Mouse (Mus musculus) hindbrain, postnatal 0 days (tissue): ENCODE data around the gene Tmem106c. TPM values are rescaled to one million over a fixed set of nuclear protein-coding genes. Genes with fewer than 3 reads are reported as not detected.
A peak's percentile ranks its signal among the peaks of the same experiment; 100 is the strongest.

Experiments
- ATAC-seq: fragments of 200-750 bp; cut with Nextera tagmentation; 2 replicates; pipeline ENCODE4 v1.8.0; 2017; ENCODE audit warnings: mild to moderate bottlenecking, moderate TSS enrichment, moderate library complexity
- DNase-seq: peaks from one replicate; pipeline ENCODE4 v3.0.0-alpha.2; 2015; ENCODE audit warnings: low spot score
- H3K27ac ChIP-seq: fragments of 300-500 bp; sonication (generic); 2 replicates; pipeline ENCODE4 v1.5.1; 2014; ENCODE audit warnings: mild to moderate bottlenecking
- H3K27me3 ChIP-seq: fragments of 300-500 bp; sonication (generic); 2 replicates; pipeline ENCODE4 v1.6.1; 2014; ENCODE audit warnings: low read length, mixed read lengths; ENCODE audit not compliant: insufficient read depth
- H3K36me3 ChIP-seq: fragments of 300-500 bp; sonication (generic); 2 replicates; pipeline ENCODE4 v1.6.1; 2014; ENCODE audit warnings: low read length, mixed read lengths; ENCODE audit not compliant: insufficient read depth
- H3K4me1 ChIP-seq: fragments of 300-500 bp; sonication (generic); 2 replicates; pipeline ENCODE4 v1.6.1; 2014; ENCODE audit warnings: antibody characterized with exemption, low read length, mixed read lengths; ENCODE audit not compliant: insufficient read depth
- H3K4me2 ChIP-seq: fragments of 300-500 bp; sonication (generic); 2 replicates; pipeline ENCODE4 v1.6.1; 2014; ENCODE audit warnings: low read depth, mild to moderate bottlenecking, low read length, moderate library complexity, mixed read lengths
- H3K4me3 ChIP-seq: fragments of 300-500 bp; sonication (generic); 2 replicates; pipeline ENCODE4 v1.5.1; 2014; ENCODE audit warnings: low read length
- H3K9ac ChIP-seq: fragments of 300-500 bp; sonication (generic); replicated peaks from 2 replicates; pipeline ENCODE4 v1.6.1; 2014; ENCODE audit warnings: mild to moderate bottlenecking, low read length, moderate library complexity, mixed read lengths
- H3K9me3 ChIP-seq: fragments of 300-500 bp; sonication (generic); 2 replicates; pipeline ENCODE4 v1.6.1; 2016; ENCODE audit warnings: low read length, mixed read lengths
- CTCF ChIP-seq: IDR thresholded peaks from 2 replicates; pipeline ENCODE4 v1.5.1; 2016; ENCODE audit warnings: antibody characterized with exemption, control low read depth, low read depth
- WGBS: fragments of 180-500 bp; shearing (Covaris S2); extraction: QIAGEN DNeasy Blood & Tissue Kit; methylation state at CpG from one replicate; pipeline ENCODE4 v1.1.7; 2014; 5-methylcytosine and 5-hydroxymethylcytosine counted together
- polyA plus RNA-seq: library from polyadenylated mRNA; unstranded; fragments of >200 nt; fragmentation: Nextera tagmentation; extraction: Ambion mirVana; gene quantifications from 2 replicates; pipeline ENCODE4 v1.2.1, GENCODE M21; 2015
- total RNA-seq: library from RNA; depleted of rRNA; stranded (reverse); fragments of >200 nt; gene quantifications from 2 replicates; pipeline ENCODE4 v1.2.3, GENCODE M21; 2014

Tmem106c gene
- total and polyA plus RNA-seq, 2 experiments from 2014 or later, result 53.7 to 55.9 TPM

DNA sequence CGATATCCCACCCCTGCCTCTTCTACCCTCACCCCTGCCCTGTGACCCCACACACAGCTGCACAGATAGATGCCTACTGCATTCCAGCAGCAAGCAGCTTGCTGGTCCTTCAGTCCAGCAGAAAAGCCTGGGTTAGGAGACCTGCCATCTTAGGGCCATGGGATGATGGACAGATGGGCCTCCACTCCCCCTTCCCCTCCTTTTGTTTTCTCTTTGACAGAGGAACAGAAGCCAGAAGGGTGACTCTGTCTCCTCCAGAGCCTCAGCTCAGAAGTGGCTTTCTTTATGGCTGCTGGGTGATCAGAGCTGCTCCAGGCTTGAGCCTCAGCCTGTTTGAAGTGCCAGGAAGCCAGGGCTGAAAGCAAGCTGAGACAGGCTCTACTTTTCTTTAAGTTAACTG, 25.5 kb downstream of the Tmem106c start:
- ATAC-seq, result no peak
- H3K27ac ChIP-seq, result peak overlapping the region; percentile 12; the same call in 1 of the 2 replicates
- DNase-seq, result no peak
- no peaks in the 10 kb centered on the region for H3K36me3 ChIP-seq
- no peaks in the 10 kb centered on the region for H3K9me3 ChIP-seq
- H3K4me3 ChIP-seq, result no peak overlapping the region
- H3K27me3 ChIP-seq, result no peaks in the 10 kb centered on the region
- H3K4me1 ChIP-seq, result peaks cover 24% of the 10 kb centered on the region
- no peak for TF ChIP-seq CTCF
- H3K9ac ChIP-seq, result 0 out of 2 replicates have a peak overlapping the region, but pooled peaks have one; percentile 18
- WGBS, result 20% methylated on average over 1 of the region's 1 CpGs
- H3K4me2 ChIP-seq, result no peak overlapping the region; the same call in 1 of the 2 replicates

DNA sequence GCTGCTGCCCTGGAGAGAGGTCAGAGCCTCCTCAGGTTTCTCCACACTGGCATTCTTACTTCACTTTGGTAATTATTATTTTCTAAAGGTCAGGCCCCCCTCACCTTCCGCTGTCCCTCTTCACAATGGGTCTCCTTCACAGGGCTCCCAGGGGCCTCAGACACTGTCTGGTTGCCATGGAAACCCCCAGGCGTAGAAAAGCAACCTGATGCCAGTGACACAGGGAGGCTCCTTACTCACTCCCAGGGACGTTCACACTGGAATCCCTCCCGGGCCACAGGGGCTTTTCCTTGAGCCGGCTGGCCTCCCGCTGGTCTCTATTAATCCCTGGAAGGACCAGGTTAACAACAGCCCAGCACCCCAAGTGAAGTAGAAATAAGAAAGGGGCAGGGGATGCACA, 26.1 kb downstream of the Tmem106c start:
- H3K27ac ChIP-seq, result peak overlapping the region; percentile 12; the same call in 1 of the 2 replicates

DNA sequence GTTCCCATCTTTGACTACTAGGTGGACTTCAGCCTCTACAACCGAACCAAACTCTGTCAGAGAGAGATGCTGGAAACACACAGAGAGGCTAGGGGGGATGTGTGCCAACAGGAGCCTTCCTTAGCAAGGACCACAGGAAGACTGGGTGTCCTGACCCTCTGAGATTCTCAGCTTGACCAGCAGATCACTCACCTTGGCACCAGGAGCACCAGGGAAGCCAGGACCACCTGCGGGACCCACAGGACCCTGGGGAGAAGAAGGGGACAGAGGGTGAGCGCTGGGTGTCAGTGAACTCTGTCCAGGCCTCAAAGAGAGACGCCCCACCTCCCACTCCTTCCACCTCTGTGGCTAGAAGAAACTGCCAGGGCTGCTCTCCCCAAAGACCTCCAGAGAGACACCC, 26.7 kb downstream of the Tmem106c start:
- Histone ChIP-seq H3K27ac (no peak overlapping the region), H3K9ac (no peak overlapping the region)
- WGBS, result 21% methylated on average over 4 of the region's 4 CpGs

More for the DNA sequence above, 26.1 kb downstream of the Tmem106c start:
- no peak overlapping the region; the same call in 1 of the 2 replicates for H3K9ac ChIP-seq
- no peak overlapping the region for H3K4me3 ChIP-seq
- H3K4me1 ChIP-seq, result peaks cover 24% of the 10 kb centered on the region
- no peak for ATAC-seq
- no peak for TF ChIP-seq CTCF
- under 1% methylated on average over 6 of the region's 6 CpGs for WGBS
- H3K27me3 ChIP-seq, result no peaks in the 10 kb centered on the region
- no peaks in the 10 kb centered on the region for H3K36me3 ChIP-seq
- peak; percentile 63 for DNase-seq
- H3K9me3 ChIP-seq, result no peaks in the 10 kb centered on the region
- H3K4me2 ChIP-seq, result peak overlapping the region; percentile 21; the same call in 1 of the 2 replicates

DNA sequence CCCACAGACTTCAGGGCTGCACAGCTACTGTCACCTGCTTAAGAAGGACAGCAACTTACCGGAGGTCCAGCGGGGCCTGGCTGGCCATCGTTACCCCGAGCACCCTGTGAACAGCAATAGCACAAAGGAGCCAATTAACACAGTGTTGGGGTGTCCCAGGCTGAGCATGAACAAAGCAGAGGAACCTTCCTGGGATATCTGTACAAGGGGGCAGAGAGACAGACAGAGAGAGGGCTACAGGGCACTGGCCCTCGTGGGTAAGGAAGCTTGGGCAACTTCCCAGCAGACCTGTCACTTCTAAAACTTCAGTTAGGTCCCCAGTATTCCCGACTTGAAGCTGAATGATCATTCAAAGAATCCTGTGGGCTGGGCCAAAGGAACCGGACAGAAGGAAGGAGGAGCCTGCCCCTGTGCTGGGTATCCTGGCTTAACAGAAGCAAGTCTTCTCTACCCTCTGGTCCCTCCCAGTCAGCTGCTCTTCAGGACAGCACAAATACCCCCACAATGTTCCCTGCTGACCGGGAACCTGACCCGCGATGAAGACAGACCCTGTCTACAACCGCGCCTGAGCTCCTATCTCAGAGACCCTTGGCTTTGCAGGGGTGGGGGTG, 27.4 kb downstream of the Tmem106c start:
- Histone ChIP-seq H3K27ac (no peak overlapping the region), H3K4me2 (no peak overlapping the region), H3K9me3 (no peaks in the 10 kb centered on the region), H3K9ac (no peak overlapping the region), H3K4me3 (no peak overlapping the region), H3K36me3 (no peaks in the 10 kb centered on the region), H3K27me3 (no peaks in the 10 kb centered on the region), H3K4me1 (peaks cover 30% of the 10 kb centered on the region)
- no peak for ATAC-seq
- WGBS, result 15% methylated on average over 12 of the region's 12 CpGs
- DNase-seq, result no peak
- no peak for TF ChIP-seq CTCF

More for the DNA sequence above, 26.7 kb downstream of the Tmem106c start:
- H3K9me3 ChIP-seq, result no peaks in the 10 kb centered on the region
- DNase-seq, result no peak
- no peaks in the 10 kb centered on the region for H3K27me3 ChIP-seq
- H3K4me1 ChIP-seq, result peaks cover 24% of the 10 kb centered on the region
- H3K4me3 ChIP-seq, result no peak overlapping the region
- no peak overlapping the region for H3K4me2 ChIP-seq
- no peak for ATAC-seq
- no peak for TF ChIP-seq CTCF
- no peaks in the 10 kb centered on the region for H3K36me3 ChIP-seq

DNA sequence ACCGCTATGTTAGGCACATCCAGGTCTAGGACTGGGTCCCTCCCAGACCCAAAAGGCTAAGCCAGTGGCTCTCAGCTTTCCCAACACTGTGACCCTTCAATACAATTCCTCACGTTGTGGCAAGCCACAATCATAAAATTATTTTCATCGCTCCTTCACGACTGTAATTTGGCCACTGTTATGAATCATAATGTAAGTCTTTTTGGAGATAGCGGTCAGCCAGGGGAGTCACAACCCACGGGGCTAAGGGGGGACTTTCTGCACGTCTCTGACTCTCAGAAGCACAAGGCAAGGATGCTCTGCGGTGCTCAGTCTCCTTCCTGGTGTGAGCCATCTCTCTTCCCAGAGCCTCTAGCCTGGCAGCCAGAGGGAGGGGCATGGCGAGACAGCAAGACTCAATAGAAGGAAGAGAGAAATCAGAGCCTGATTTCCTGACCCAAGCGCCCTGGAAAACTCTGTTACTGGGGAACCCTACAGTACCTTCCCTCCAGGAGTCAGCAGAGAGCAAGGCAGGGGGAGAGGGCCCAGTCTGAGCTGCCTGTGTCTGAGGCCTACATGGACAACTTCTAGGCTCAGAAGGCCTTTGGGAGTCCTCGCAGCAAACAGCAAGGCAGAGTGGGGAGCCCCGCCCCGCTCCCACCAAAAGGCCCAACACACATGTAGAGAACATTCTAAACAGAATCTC, 28.2 kb downstream of the Tmem106c start:
- peak overlapping the region; percentile 90 for H3K27ac ChIP-seq
- H3K9ac ChIP-seq, result peak overlapping the region; percentile 49
- peak overlapping the region; percentile 24; the same call in 1 of the 2 replicates for H3K4me3 ChIP-seq
- TF ChIP-seq CTCF, result peak; percentile 60
- H3K9me3 ChIP-seq, result no peaks in the 10 kb centered on the region
- no peaks in the 10 kb centered on the region for H3K27me3 ChIP-seq
- no peaks in the 10 kb centered on the region for H3K36me3 ChIP-seq
- DNase-seq (peak; percentile 42), ATAC-seq (peak; percentile 10; the same call in 1 of the 2 replicates)
- WGBS, result 36% methylated on average over 13 of the region's 13 CpGs
- peak overlapping the region; percentile 53 for H3K4me2 ChIP-seq
- H3K4me1 ChIP-seq, result peaks cover 35% of the 10 kb centered on the region

DNA sequence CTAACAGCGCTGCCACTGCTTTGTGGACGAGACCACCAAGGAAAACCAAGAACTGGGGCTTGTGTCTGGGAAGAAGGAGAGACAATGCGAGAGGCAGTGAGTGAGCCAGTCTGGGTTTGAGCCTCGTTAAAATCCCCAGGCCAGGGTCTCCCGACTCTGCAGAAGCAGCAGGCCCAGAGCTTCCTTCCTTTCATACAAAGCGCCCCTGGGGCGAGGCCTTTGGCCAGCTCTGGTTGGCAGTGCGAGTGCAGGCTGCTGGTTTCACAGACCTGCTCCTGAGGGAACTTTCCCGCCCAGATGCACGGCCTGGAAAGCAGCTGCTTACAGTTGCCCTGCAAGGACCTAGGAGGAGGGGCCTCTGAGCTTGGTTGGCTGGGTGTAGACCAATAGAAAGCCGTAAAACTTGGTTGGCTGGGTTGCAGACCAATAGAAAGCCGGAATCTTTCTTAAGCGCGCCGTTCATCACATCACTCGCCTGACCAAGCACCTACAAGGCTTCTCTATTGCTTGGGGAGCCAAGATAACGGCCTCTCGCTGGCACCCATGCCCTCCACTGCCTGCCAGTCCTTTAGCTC, 28.8 kb downstream of the Tmem106c start:
- H3K4me1 ChIP-seq, result peaks cover 36% of the 10 kb centered on the region
- peak overlapping the region; percentile 24 for H3K4me3 ChIP-seq
- no peaks in the 10 kb centered on the region for H3K9me3 ChIP-seq
- no peaks in the 10 kb centered on the region for H3K27me3 ChIP-seq
- no peaks in the 10 kb centered on the region for H3K36me3 ChIP-seq
- H3K9ac ChIP-seq, result peak overlapping the region; percentile 49
- DNase-seq, result peak; percentile 96
- no peak for TF ChIP-seq CTCF
- H3K4me2 ChIP-seq, result peak overlapping the region; percentile 53
- peak; percentile 95 for ATAC-seq
- WGBS, result 2% methylated on average over 18 of the region's 18 CpGs
- peak overlapping the region; percentile 90 for H3K27ac ChIP-seq
